ENCODE assay signal across 12 mouse cellular contexts in genomic region chr10:76445996-76446681, GRCm38 (mm10). TPM values are rescaled to one million over a fixed set of nuclear protein-coding genes. Genes with fewer than 3 reads are reported as not detected.
DNase-seq lines count a peak whose midpoint lies in the region; ATAC-seq and TF ChIP-seq lines count a peak whose summit lies in the region.
"Had no signal": no experiment of that assay in that cellular context is flagged by ENCODE, and none has a peak within 500 bp of the region (broad histone marks: within the 10 kb centered on the region; RNA-seq: fewer than 3 reads in every experiment).

No protein-coding gene starts in this region.

- H3K27me3 ChIP-seq in MEL (ENCODE audit: control insufficient read depth in 1 of 2, insufficient read depth in 2 of 2, low read length in 2 of 2): no peaks in the 10 kb centered on the region
- H3K27me3 ChIP-seq in intestine, postnatal 0 days (replicated peaks; ENCODE audit: control insufficient read depth, insufficient read depth, low read length): no peaks in the 10 kb centered on the region
- no peaks in the 10 kb centered on the region for H3K27me3 ChIP-seq in midbrain, embryonic 11.5 days (ENCODE audit: control insufficient read depth, insufficient read depth, low read length)
- H3K27me3 ChIP-seq: hindbrain, embryonic 15.5 days had no signal

- TF ChIP-seq EP300 in MEL (IDR thresholded peaks at IDR 0.05; ENCODE audit: low read depth in 1 of 2, low read length in 2 of 2): peak; percentile 96

- H3K4me2 ChIP-seq in intestine, postnatal 0 days (replicated peaks; ENCODE audit: low read depth): no peak overlapping the region
- no peak overlapping the region for H3K4me2 ChIP-seq in midbrain, embryonic 11.5 days
- H3K4me2 ChIP-seq: hindbrain, embryonic 15.5 days had no signal

- TF ChIP-seq RAD21 in MEL (IDR thresholded peaks at IDR 0.05; ENCODE audit: low read depth, low read length): no peak

- TF ChIP-seq CTCF in MEL (IDR thresholded peaks at IDR 0.05 in 2 of 3, conservative IDR thresholded peaks at IDR 0.05 in 1 of 3; ENCODE audit: control insufficient read depth in 1 of 3, insufficient read depth in 1 of 3, low read depth in 2 of 3, low read length in 3 of 3, poor library complexity in 1 of 3, severe bottlenecking in 1 of 3): no peak
- no peak for TF ChIP-seq CTCF in intestine, postnatal 0 days (IDR thresholded peaks at IDR 0.05; ENCODE audit: low read depth)

- DNase-seq in A20 (ENCODE audit: low read depth, low spot score): peak; percentile 21
- DNase-seq in MEL (ENCODE audit: low read depth, low spot score): peak; percentile 95
- DNase-seq in lung, adult 18-20 months: peak; percentile 38 to 61
- no peak for DNase-seq in embryo, embryonic 9.5 days (ENCODE audit: extremely low spot score)
- no peak for DNase-seq in midbrain, embryonic 11.5 days (ENCODE audit: low spot score, missing footprints)
- no peak for DNase-seq in adrenal gland, postnatal 4 days (ENCODE audit: low spot score in 2 of 2)
- DNase-seq in thymus, adult 18-20 months: no peak
- DNase-seq: adrenal gland, adult 2 months; cerebellum, adult 8-10 months had no signal

- peaks cover 0 to 37% of the 10 kb centered on the region in 2 experiments; a peak in 2 of 4 replicates for H3K36me3 ChIP-seq in MEL (ENCODE audit: control insufficient read depth in 1 of 2, insufficient read depth in 2 of 2, low read length in 2 of 2)
- no peaks in the 10 kb centered on the region for H3K36me3 ChIP-seq in intestine, postnatal 0 days (ENCODE audit: control insufficient read depth, insufficient read depth)
- no peaks in the 10 kb centered on the region for H3K36me3 ChIP-seq in midbrain, embryonic 11.5 days (ENCODE audit: control insufficient read depth, insufficient read depth, low read length)
- H3K36me3 ChIP-seq: hindbrain, embryonic 15.5 days had no signal

- peak; percentile 38 for ATAC-seq in intestine, postnatal 0 days
- no peak for ATAC-seq in midbrain, embryonic 11.5 days (ENCODE audit: low FRiP score)

- H3K9me3 ChIP-seq in MEL (replicated peaks; ENCODE audit: insufficient read depth, low read length): no peaks in the 10 kb centered on the region
- no peaks in the 10 kb centered on the region for H3K9me3 ChIP-seq in intestine, postnatal 0 days (ENCODE audit: control insufficient read depth)
- no peaks in the 10 kb centered on the region for H3K9me3 ChIP-seq in midbrain, embryonic 11.5 days (ENCODE audit: control insufficient read depth, low read length)
- H3K9me3 ChIP-seq: hindbrain, embryonic 15.5 days had no signal

- peak overlapping the region; percentile 71 for H3K9ac ChIP-seq in MEL (ENCODE audit: control insufficient read depth, low read depth, low read length, poor library complexity, severe bottlenecking)
- no peak overlapping the region for H3K9ac ChIP-seq in intestine, postnatal 0 days (ENCODE audit: low read depth, low read length)
- no peak overlapping the region for H3K9ac ChIP-seq in midbrain, embryonic 11.5 days (ENCODE audit: low read length)
- H3K9ac ChIP-seq: hindbrain, embryonic 15.5 days had no signal

- peak in 1 of 2 experiments; percentile 56; a peak in 2 of 4 replicates for TF ChIP-seq POLR2A in MEL (IDR thresholded peaks at IDR 0.05; ENCODE audit: control insufficient read depth in 1 of 2, insufficient read depth in 1 of 2, low read depth in 1 of 2, low read length in 2 of 2, poor library complexity in 1 of 2)

- H3K4me3 ChIP-seq in MEL (ENCODE audit: control insufficient read depth in 1 of 2, insufficient read depth in 1 of 2, low read depth in 2 of 2, low read length in 2 of 2): peak overlapping the region; percentile 20 to 34
- no peak overlapping the region for H3K4me3 ChIP-seq in intestine, postnatal 0 days (ENCODE audit: low read depth, low read length)
- no peak overlapping the region for H3K4me3 ChIP-seq in midbrain, embryonic 11.5 days (ENCODE audit: low read depth, low read length)
- H3K4me3 ChIP-seq: hindbrain, embryonic 15.5 days had no signal

- H3K79me2 ChIP-seq in MEL (ENCODE audit: control insufficient read depth, insufficient read depth, low read length, poor library complexity): peaks cover 13% of the 10 kb centered on the region

- H3K27ac ChIP-seq in MEL (ENCODE audit: control insufficient read depth, low read depth, low read length): peak overlapping the region; percentile 98
- peak overlapping the region; percentile 70 for H3K27ac ChIP-seq in intestine, postnatal 0 days (ENCODE audit: low read depth, low read length)
- H3K27ac ChIP-seq in midbrain, embryonic 11.5 days (ENCODE audit: low read depth, low read length): no peak overlapping the region
- H3K27ac ChIP-seq: hindbrain, embryonic 15.5 days had no signal

- peaks cover 11 to 39% of the 10 kb centered on the region in 2 experiments for H3K4me1 ChIP-seq in MEL (ENCODE audit: control insufficient read depth in 1 of 2, insufficient read depth in 2 of 2, low read length in 2 of 2)
- H3K4me1 ChIP-seq in intestine, postnatal 0 days (replicated peaks; ENCODE audit: control insufficient read depth, insufficient read depth, low read length): peaks cover 4% of the 10 kb centered on the region; the same call in 1 of the 2 replicates
- peaks cover 4% of the 10 kb centered on the region for H3K4me1 ChIP-seq in midbrain, embryonic 11.5 days (ENCODE audit: control insufficient read depth, insufficient read depth, low read length)

- 51% methylated on average over 4 of the region's 4 CpGs for WGBS in intestine, postnatal 0 days
- WGBS in midbrain, embryonic 11.5 days: 86% methylated on average over 4 of the region's 4 CpGs

TF ChIP-seq in MEL, 35 proteins besides CTCF, POLR2A, EP300 and RAD21 (continues in another document):
- TF ChIP-seq CHD1 (IDR thresholded peaks at IDR 0.05; ENCODE audit: low read depth, low read length) (peak; percentile 91; the same call in 1 of the 2 replicates), GATA1 (IDR thresholded peaks at IDR 0.05; ENCODE audit: low read depth, low read length) (peak; percentile 97), JUND (IDR thresholded peaks at IDR 0.05; ENCODE audit: low read depth, low read length) (peak; percentile 75), POLR2AphosphoS5 (IDR thresholded peaks at IDR 0.05; ENCODE audit: borderline replicate concordance, low read depth, low read length) (no peak), ZC3H11A (IDR thresholded peaks at IDR 0.05; ENCODE audit: low read depth, low read length) (no peak), UBTF (IDR thresholded peaks at IDR 0.05; ENCODE audit: borderline replicate concordance, insufficient read depth, low read depth, low read length) (0 out of 2 replicates have a peak, but pooled peaks have one; percentile 67), MAX (IDR thresholded peaks at IDR 0.05; ENCODE audit: low read length) (peak; percentile 69; the same call in 1 of the 2 replicates), ZNF384 (IDR thresholded peaks at IDR 0.05; ENCODE audit: low read depth, low read length) (no peak), GABPA (IDR thresholded peaks at IDR 0.05; ENCODE audit: low read depth, low read length) (0 out of 2 replicates have a peak, but pooled peaks have one; percentile 24), MEF2A (IDR thresholded peaks at IDR 0.05; ENCODE audit: extremely low read depth, insufficient replicate concordance, low read depth, low read length, poor library complexity, severe bottlenecking) (peak; percentile 65; the same call in 1 of the 2 replicates), MYC (IDR thresholded peaks at IDR 0.05; ENCODE audit: low read depth, low read length) (peak; percentile 51; the same call in 1 of the 2 replicates), MAZ (IDR thresholded peaks at IDR 0.05; ENCODE audit: low read depth, low read length) (peak; percentile 96; the same call in 1 of the 2 replicates), HCFC1 (IDR thresholded peaks at IDR 0.05; ENCODE audit: low read depth, low read length) (peak; percentile 66; the same call in 1 of the 2 replicates)

RNA-seq across cellular contexts. Expression of gene 2610028H24Rik, which starts 2.7 kb away (rescaled TPM):
- total RNA-seq in MEL (2012; rRNA removed): 0.13 and 0.15 TPM in 2 replicates
- polyA plus RNA-seq in MEL (2012; ENCODE audit: insufficient read depth in 1 of 2, insufficient read length in 2 of 2, low read depth in 1 of 2, low replicate concordance in 2 of 2, missing spikeins in 1 of 2): under 1 TPM in 1 of 2 experiments, not detected in 1; 0.10 TPM
- not detected in 2 replicates for polyA plus RNA-seq in intestine, postnatal 0 days (2015; fragmentation: Nextera tagmentation; extraction: Ambion mirVana)
- not detected in 2 replicates for polyA plus RNA-seq in midbrain, embryonic 11.5 days (2014; fragmentation: Nextera tagmentation; extraction: Ambion mirVana)
- not detected for total RNA-seq in adrenal gland, postnatal 4 days (2021)
- total RNA-seq: adrenal gland, adult 2 months; left cerebral cortex, postnatal 25 days had no signal
- polyA plus RNA-seq: adrenal gland, adult 2 months; hindbrain, embryonic 15.5 days had no signal

RNA-seq across cellular contexts. Expression of gene Pcnt, which starts 3.6 kb away (rescaled TPM):
- total RNA-seq in MEL (2012; rRNA removed): 30.7 and 34.1 TPM in 2 replicates
- polyA plus RNA-seq in MEL (2012; ENCODE audit: insufficient read depth in 1 of 2, insufficient read length in 2 of 2, low read depth in 1 of 2, low replicate concordance in 2 of 2, missing spikeins in 1 of 2): 10 to 100 TPM; 36.4 to 51.3 TPM
- 5.6 and 6.2 TPM in 2 replicates for polyA plus RNA-seq in intestine, postnatal 0 days (2015; fragmentation: Nextera tagmentation; extraction: Ambion mirVana)
- polyA plus RNA-seq in midbrain, embryonic 11.5 days (2014; fragmentation: Nextera tagmentation; extraction: Ambion mirVana): 15.6 and 16.4 TPM in 2 replicates
- 10 to 100 TPM; 30.3 to 31.5 TPM for total RNA-seq in adrenal gland, postnatal 4 days (2021)

RNA-seq across cellular contexts. Expression of gene AC141477.1, which starts 5.9 kb away (rescaled TPM):
- not detected in 2 replicates for total RNA-seq in MEL (2012; rRNA removed)
- under 1 TPM in 1 of 2 experiments, not detected in 1; 0.70 TPM for polyA plus RNA-seq in MEL (2012; ENCODE audit: insufficient read depth in 1 of 2, insufficient read length in 2 of 2, low read depth in 1 of 2, low replicate concordance in 2 of 2, missing spikeins in 1 of 2)
- polyA plus RNA-seq in intestine, postnatal 0 days (2015; fragmentation: Nextera tagmentation; extraction: Ambion mirVana): not detected in 2 replicates
- polyA plus RNA-seq in midbrain, embryonic 11.5 days (2014; fragmentation: Nextera tagmentation; extraction: Ambion mirVana): not detected in 2 replicates
- total RNA-seq in adrenal gland, postnatal 4 days (2021): not detected
- total RNA-seq: adrenal gland, adult 2 months; left cerebral cortex, postnatal 25 days had no signal
- polyA plus RNA-seq: adrenal gland, adult 2 months; hindbrain, embryonic 15.5 days had no signal

RNA-seq across cellular contexts. Expression of gene Mcm3ap, which starts 22.6 kb away (rescaled TPM):
- total RNA-seq in MEL (2012; rRNA removed): 38.1 and 39.6 TPM in 2 replicates
- 10 to 100 TPM in 1 of 2 experiments, not detected in 1; 57.0 TPM for polyA plus RNA-seq in MEL (2012; ENCODE audit: insufficient read depth in 1 of 2, insufficient read length in 2 of 2, low read depth in 1 of 2, low replicate concordance in 2 of 2, missing spikeins in 1 of 2)
- polyA plus RNA-seq in intestine, postnatal 0 days (2015; fragmentation: Nextera tagmentation; extraction: Ambion mirVana): 22.5 and 34.4 TPM in 2 replicates
- 66.8 and 68.6 TPM in 2 replicates for polyA plus RNA-seq in midbrain, embryonic 11.5 days (2014; fragmentation: Nextera tagmentation; extraction: Ambion mirVana)
- 10 to 100 TPM; 46.5 to 47.3 TPM for total RNA-seq in adrenal gland, postnatal 4 days (2021)

RNA-seq across cellular contexts. Expression of gene Ybey, which starts 22.8 kb away (rescaled TPM):
- total RNA-seq in MEL (2012; rRNA removed): 4.0 TPM in 2 replicates
- 1 to 10 TPM in 1 of 2 experiments, not detected in 1; 2.6 TPM for polyA plus RNA-seq in MEL (2012; ENCODE audit: insufficient read depth in 1 of 2, insufficient read length in 2 of 2, low read depth in 1 of 2, low replicate concordance in 2 of 2, missing spikeins in 1 of 2)
- 2.7 and 2.9 TPM in 2 replicates for polyA plus RNA-seq in intestine, postnatal 0 days (2015; fragmentation: Nextera tagmentation; extraction: Ambion mirVana)
- polyA plus RNA-seq in midbrain, embryonic 11.5 days (2014; fragmentation: Nextera tagmentation; extraction: Ambion mirVana): 5.7 and 6.1 TPM in 2 replicates
- 1 to 10 TPM; 5.0 to 6.3 TPM for total RNA-seq in adrenal gland, postnatal 4 days (2021)

Comparison
In these comparisons a context has a peak if more than half of its experiments do, and no peak if none do; other contexts are left out.
1. DNase-seq: peak in A20 (single experiment), MEL (single experiment) and lung, adult 18-20 months (2 of 2); none in embryo, embryonic 9.5 days (single experiment), midbrain, embryonic 11.5 days (single experiment), adrenal gland, postnatal 4 days (0 of 2) and thymus, adult 18-20 months (0 of 2).
2. H3K4me3 ChIP-seq: peak in MEL (2 of 2); none in intestine, postnatal 0 days (single experiment) and midbrain, embryonic 11.5 days (single experiment).